9 mouse cellular contexts compared by ENCODE assay signal in genomic region chr4:131860492-131861340, GRCm38 (mm10). TPM values are rescaled to one million over a fixed set of nuclear protein-coding genes. Genes with fewer than 3 reads are reported as not detected.
DNase-seq lines count a peak whose midpoint lies in the region; ATAC-seq and TF ChIP-seq lines count a peak whose summit lies in the region.
"Had no signal": no experiment of that assay in that cellular context is flagged by ENCODE, and none has a peak within 500 bp of the region (broad histone marks: within the 10 kb centered on the region; RNA-seq: fewer than 3 reads in every experiment).

No protein-coding gene starts in this region.

- H3K4me1 ChIP-seq in limb, embryonic 14.5 days (ENCODE audit: control insufficient read depth, insufficient read depth, low read length) = no peaks in the 10 kb centered on the region

- ATAC-seq in limb, embryonic 14.5 days (ENCODE audit: low FRiP score, low read depth) = peak; percentile 77; the same call in 1 of the 2 replicates
- ATAC-seq in monocyte, adult 5-6 weeks (replicated peaks; ENCODE audit: insufficient number of reproducible peaks, low FRiP score, low TSS enrichment, poor library complexity, severe bottlenecking) = peak; percentile 81

- no peak overlapping the region for H3K4me2 ChIP-seq in limb, embryonic 14.5 days (replicated peaks; ENCODE audit: low read depth, low read length, severe bottlenecking)

- H3K27me3 ChIP-seq in limb, embryonic 14.5 days (ENCODE audit: control insufficient read depth, insufficient read depth, low read length) = no peaks in the 10 kb centered on the region

- DNase-seq in B cell, adult 2 months = peak; percentile 84 to 85
- peak; percentile 78 for DNase-seq in adrenal gland, adult 2 months
- DNase-seq in embryo, embryonic 11 days = peak; percentile 87
- peak; percentile 82 to 92 for DNase-seq in heart, adult 18-20 months
- peak; percentile 87 for DNase-seq in kidney, adult 9 months
- peak; percentile 89 for DNase-seq in limb, embryonic 14.5 days (ENCODE audit: low spot score)
- peak; percentile 67 to 75 for DNase-seq in spleen, postnatal 36 days (ENCODE audit: low spot score in 2 of 2)

- H3K9me3 ChIP-seq in limb, embryonic 14.5 days (ENCODE audit: control insufficient read depth, low read length) = no peaks in the 10 kb centered on the region

- no peak for TF ChIP-seq POLR2A in limb, embryonic 14.5 days (IDR thresholded peaks at IDR 0.05; ENCODE audit: borderline replicate concordance, extremely low read depth, insufficient read depth, insufficient read length)

- no peak overlapping the region for H3K27ac ChIP-seq in limb, embryonic 14.5 days (replicated peaks; ENCODE audit: low read depth, low read length)

- 47% methylated on average over 15 of the region's 15 CpGs for WGBS in limb, embryonic 14.5 days

- peaks cover 38% of the 10 kb centered on the region for H3K36me3 ChIP-seq in limb, embryonic 14.5 days (ENCODE audit: control insufficient read depth, insufficient read depth, low read length)

- H3K4me3 ChIP-seq in limb, embryonic 14.5 days (replicated peaks; ENCODE audit: low read length) = no peak overlapping the region
- H3K4me3 ChIP-seq: erythroblast, embryonic 14.5 days had no signal

- no peak overlapping the region for H3K9ac ChIP-seq in limb, embryonic 14.5 days (ENCODE audit: low read depth, low read length, severe bottlenecking)

RNA-seq across cellular contexts. Expression of gene Srsf4, which starts 12.7 kb away (rescaled TPM):
- 10 to 100 TPM; 55.9 to 70.2 TPM for total RNA-seq in adrenal gland, adult 2 months (2021)
- polyA plus RNA-seq in adrenal gland, adult 2 months (2012; rRNA removed) = 21.6 and 23.9 TPM in 2 replicates
- 10 to 100 TPM; 31.2 to 32.9 TPM for total RNA-seq in heart, adult 18-20 months (2021)
- 98.5 and 113 TPM in 2 replicates for polyA plus RNA-seq in limb, embryonic 14.5 days (2012; rRNA removed)
- polyA plus RNA-seq in limb, embryonic 14.5 days (2014; fragmentation: Nextera tagmentation; extraction: Ambion mirVana) = 97.7 and 107 TPM in 2 replicates
- 49.3 to 72.8 TPM (median 58.3 TPM) in 3 replicates for total RNA-seq in monocyte, adult 5-6 weeks (2017)

RNA-seq across cellular contexts. Expression of gene Mecr, which starts 17.4 kb away (rescaled TPM):
- total RNA-seq in adrenal gland, adult 2 months (2021) = 100 to 1,000 TPM in 1 of 2 experiments, 10 to 100 TPM in 1; 99.9 to 107 TPM
- polyA plus RNA-seq in adrenal gland, adult 2 months (2012; rRNA removed) = 64.8 and 71.5 TPM in 2 replicates
- 10 to 100 TPM; 25.0 to 32.3 TPM for total RNA-seq in heart, adult 18-20 months (2021)
- polyA plus RNA-seq in limb, embryonic 14.5 days (2012; rRNA removed) = 36.6 and 41.6 TPM in 2 replicates
- 38.2 and 39.4 TPM in 2 replicates for polyA plus RNA-seq in limb, embryonic 14.5 days (2014; fragmentation: Nextera tagmentation; extraction: Ambion mirVana)
- 11.1 to 17.7 TPM (median 12.7 TPM) in 3 replicates for total RNA-seq in monocyte, adult 5-6 weeks (2017)

RNA-seq across cellular contexts. Expression of gene Ptpru, which starts 22.6 kb away (rescaled TPM):
- 10 to 100 TPM; 41.5 to 59.1 TPM for total RNA-seq in adrenal gland, adult 2 months (2021)
- 48.0 and 54.8 TPM in 2 replicates for polyA plus RNA-seq in adrenal gland, adult 2 months (2012; rRNA removed)
- total RNA-seq in heart, adult 18-20 months (2021) = 1 to 10 TPM; 4.6 to 9.5 TPM
- polyA plus RNA-seq in limb, embryonic 14.5 days (2012; rRNA removed) = 22.5 and 28.7 TPM in 2 replicates
- 13.3 and 18.7 TPM in 2 replicates for polyA plus RNA-seq in limb, embryonic 14.5 days (2014; fragmentation: Nextera tagmentation; extraction: Ambion mirVana)
- total RNA-seq in monocyte, adult 5-6 weeks (2017) = not detected in 3 replicates

Comparison
In these comparisons a context has a peak if more than half of its experiments do, and no peak if none do; other contexts are left out.
1. RNA of gene Ptpru, which starts 22.6 kb away (total RNA-seq): 41.5 to 59.1 TPM in adrenal gland, adult 2 months; 4.6 to 9.5 TPM in heart, adult 18-20 months and not detected in monocyte, adult 5-6 weeks; every median in the first group is over 4 times any median in the second.
2. Peak in every context shown above with its lines, with median percentiles within 50 percentile points of each other: DNase-seq.